Mouse (Mus musculus) midbrain, embryonic 11.5 days (tissue): ENCODE results near the gene Sorcs2. TPM values are rescaled to one million over a fixed set of nuclear protein-coding genes. Genes with fewer than 3 reads are reported as not detected.

Source experiments
- ATAC-seq: fragments of 200-750 bp; cut with Nextera tagmentation; 2 replicates; pipeline ENCODE4 v1.8.0; 2017; ENCODE audit warnings: moderate TSS enrichment, moderate library complexity; ENCODE audit not compliant: low FRiP score
- DNase-seq: peaks from one replicate; pipeline ENCODE4 v3.0.0; 2015; ENCODE audit warnings: low spot score; ENCODE audit errors: missing footprints
- H3K27ac ChIP-seq: fragments of 300-500 bp; sonication (generic); 2 replicates; pipeline ENCODE4 v1.5.1; 2014; ENCODE audit warnings: low read depth, low read length
- H3K27me3 ChIP-seq: fragments of 300-500 bp; sonication (generic); 2 replicates; pipeline ENCODE4 v1.6.1; 2014; ENCODE audit warnings: mild to moderate bottlenecking, low read length, moderate library complexity, mixed read lengths; ENCODE audit not compliant: control insufficient read depth, insufficient read depth
- H3K36me3 ChIP-seq: fragments of 300-500 bp; sonication (generic); 2 replicates; pipeline ENCODE4 v1.6.1; 2014; ENCODE audit warnings: mild to moderate bottlenecking, low read length, moderate library complexity, mixed read lengths; ENCODE audit not compliant: control insufficient read depth, insufficient read depth
- H3K4me1 ChIP-seq: fragments of 300-500 bp; sonication (generic); 2 replicates; pipeline ENCODE4 v1.6.1; 2014; ENCODE audit warnings: low read length; ENCODE audit not compliant: control insufficient read depth, insufficient read depth
- H3K4me2 ChIP-seq: fragments of 300-500 bp; sonication (generic); 2 replicates; pipeline ENCODE4 v1.6.1; 2014; ENCODE audit warnings: mild to moderate bottlenecking, moderate library complexity
- H3K4me3 ChIP-seq: fragments of 300-500 bp; sonication (generic); 2 replicates; pipeline ENCODE4 v1.5.1; 2014; ENCODE audit warnings: low read depth, low read length
- H3K9ac ChIP-seq: fragments of 300-500 bp; sonication (generic); 2 replicates; pipeline ENCODE4 v1.6.1; 2014; ENCODE audit warnings: low read length
- H3K9me3 ChIP-seq: fragments of 300-500 bp; sonication (generic); 2 replicates; pipeline ENCODE4 v1.6.1; 2016; ENCODE audit warnings: low read length; ENCODE audit not compliant: control insufficient read depth
- WGBS: fragments of 180-500 bp; shearing (Covaris S2); extraction: QIAGEN DNeasy Blood & Tissue Kit; methylation state at CpG from one replicate; pipeline ENCODE4 v1.1.7; 2014; 5-methylcytosine and 5-hydroxymethylcytosine counted together
- polyA plus RNA-seq: library from polyadenylated mRNA; unstranded; fragments of >200 nt; fragmentation: Nextera tagmentation; extraction: Ambion mirVana; gene quantifications from 2 replicates; pipeline ENCODE4 v1.2.1, GENCODE M21; 2014

Gene Sorcs2
- polyA plus RNA-seq, 1 experiment from 2014 or later = 7.3 TPM

- Histone ChIP-seq H3K4me1 (peaks cover 15% of the 10 kb centered on the region), H3K4me3 (no peak overlapping the region), H3K27ac (no peak overlapping the region), H3K27me3 (peaks cover 22% of the 10 kb centered on the region), H3K9ac (no peak overlapping the region), H3K36me3 (no peaks in the 10 kb centered on the region), H3K9me3 (no peaks in the 10 kb centered on the region), H3K4me2 (no peak overlapping the region)
- 49% methylated on average over 4 of the region's 4 CpGs for WGBS
- no peak for DNase-seq
- peak; percentile 49; the same call in 1 of the 2 replicates for ATAC-seq
Observed at GRCm38 (mm10) chr5:36382721-36383120, 15.2 kb downstream of the Sorcs2 start.

- H3K9ac ChIP-seq = no peak overlapping the region
- no peak overlapping the region for H3K27ac ChIP-seq
- no peak overlapping the region for H3K4me2 ChIP-seq
- H3K4me3 ChIP-seq = no peak overlapping the region
- no peaks in the 10 kb centered on the region for H3K9me3 ChIP-seq
- no peak for DNase-seq
- WGBS = 20% methylated on average over 8 of the region's 8 CpGs
- H3K27me3 ChIP-seq = peaks cover 22% of the 10 kb centered on the region
- ATAC-seq = peak; percentile 56
- peaks cover 15% of the 10 kb centered on the region for H3K4me1 ChIP-seq
- no peaks in the 10 kb centered on the region for H3K36me3 ChIP-seq
Observed at GRCm38 (mm10) chr5:36382134-36382693, 15.7 kb downstream of the Sorcs2 start.

- WGBS = 78% methylated on average over 6 of the region's 6 CpGs
- H3K9me3 ChIP-seq = no peaks in the 10 kb centered on the region
- H3K4me3 ChIP-seq = no peak overlapping the region
- DNase-seq = no peak
- H3K9ac ChIP-seq = no peak overlapping the region
- H3K4me2 ChIP-seq = no peak overlapping the region
- no peak for ATAC-seq
- H3K36me3 ChIP-seq = no peaks in the 10 kb centered on the region
- no peak overlapping the region for H3K27ac ChIP-seq
- H3K4me1 ChIP-seq = peaks cover 13% of the 10 kb centered on the region
- H3K27me3 ChIP-seq = peaks cover 22% of the 10 kb centered on the region
Observed at GRCm38 (mm10) chr5:36379938-36380511, 17.9 kb downstream of the Sorcs2 start.

DNA sequence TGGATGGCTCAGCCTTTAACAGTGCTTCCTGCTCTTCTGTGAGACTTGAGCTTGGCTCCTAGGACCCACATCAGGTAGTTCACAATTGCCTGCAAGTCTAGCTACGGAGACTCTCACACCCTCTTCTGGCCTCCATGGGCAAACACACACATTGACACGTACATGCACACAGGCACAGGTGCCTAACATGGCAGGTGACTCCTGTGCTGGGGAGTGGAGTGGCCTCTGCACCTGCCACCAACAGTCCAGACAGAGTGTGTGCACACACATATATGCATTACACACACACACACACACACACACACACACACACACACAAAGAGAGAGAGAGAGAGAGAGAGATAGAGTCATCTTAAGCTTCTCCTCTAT lies 19.6 kb downstream of the Sorcs2 start:
- no peak overlapping the region for H3K9ac ChIP-seq
- DNase-seq (no peak), ATAC-seq (no peak)
- no peak overlapping the region for H3K27ac ChIP-seq
- no peak overlapping the region for H3K4me3 ChIP-seq
- peaks cover 22% of the 10 kb centered on the region for H3K4me1 ChIP-seq
- H3K4me2 ChIP-seq = no peak overlapping the region
- peaks cover 9% of the 10 kb centered on the region for H3K27me3 ChIP-seq
- 87% methylated on average over 2 of the region's 2 CpGs for WGBS
- H3K9me3 ChIP-seq = no peaks in the 10 kb centered on the region
- H3K36me3 ChIP-seq = no peaks in the 10 kb centered on the region

GRCm38 (mm10) chr5:36377456-36378369 lies 20.2 kb downstream of the Sorcs2 start:
- DNase-seq (no peak), ATAC-seq (no peak)
- WGBS = 90% methylated on average over 8 of the region's 8 CpGs
- Histone ChIP-seq H3K4me3 (no peak overlapping the region), H3K27ac (no peak overlapping the region), H3K4me2 (no peak overlapping the region), H3K27me3 (peaks cover 9% of the 10 kb centered on the region), H3K9ac (no peak overlapping the region), H3K4me1 (peaks cover 25% of the 10 kb centered on the region), H3K36me3 (no peaks in the 10 kb centered on the region), H3K9me3 (no peaks in the 10 kb centered on the region)

GRCm38 (mm10) chr5:36375886-36376285 lies 22.1 kb downstream of the Sorcs2 start:
- no peaks in the 10 kb centered on the region for H3K9me3 ChIP-seq
- H3K4me1 ChIP-seq = peaks cover 13% of the 10 kb centered on the region; the same call in 1 of the 2 replicates
- H3K36me3 ChIP-seq = no peaks in the 10 kb centered on the region
- peaks cover 7% of the 10 kb centered on the region for H3K27me3 ChIP-seq
- no peak overlapping the region for H3K4me2 ChIP-seq
- H3K4me3 ChIP-seq = no peak overlapping the region
- ATAC-seq (no peak), DNase-seq (no peak)
- H3K27ac ChIP-seq = no peak overlapping the region
- no peak overlapping the region for H3K9ac ChIP-seq
- WGBS = 70% methylated on average over 8 of the region's 8 CpGs

GRCm38 (mm10) chr5:36374221-36375050 lies 23.5 kb downstream of the Sorcs2 start:
- H3K9ac ChIP-seq = no peak overlapping the region
- ATAC-seq = no peak
- no peaks in the 10 kb centered on the region; the same call in 1 of the 2 replicates for H3K27me3 ChIP-seq
- H3K9me3 ChIP-seq = no peaks in the 10 kb centered on the region
- WGBS = 67% methylated on average over 19 of the region's 19 CpGs
- no peak overlapping the region for H3K4me2 ChIP-seq
- peaks cover 15% of the 10 kb centered on the region for H3K4me1 ChIP-seq
- no peak for DNase-seq
- no peak overlapping the region for H3K27ac ChIP-seq
- no peaks in the 10 kb centered on the region for H3K36me3 ChIP-seq
- no peak overlapping the region for H3K4me3 ChIP-seq

- H3K27ac ChIP-seq = no peak overlapping the region
- no peak overlapping the region for H3K9ac ChIP-seq
- H3K9me3 ChIP-seq = no peaks in the 10 kb centered on the region
- DNase-seq (no peak), ATAC-seq (peak; percentile 42; the same call in 1 of the 2 replicates)
- H3K36me3 ChIP-seq = no peaks in the 10 kb centered on the region
- WGBS = 47% methylated on average over 11 of the region's 11 CpGs
- H3K4me3 ChIP-seq = no peak overlapping the region
- H3K4me2 ChIP-seq = no peak overlapping the region
- H3K27me3 ChIP-seq = no peaks in the 10 kb centered on the region; the same call in 1 of the 2 replicates
- peaks cover 24% of the 10 kb centered on the region for H3K4me1 ChIP-seq
Observed at GRCm38 (mm10) chr5:36373246-36373891, 24.6 kb downstream of the Sorcs2 start.
